Mouse (Mus musculus) CH12.LX (cell line): Measurements from ENCODE around the gene Bcor. TPM values are rescaled to one million over a fixed set of nuclear protein-coding genes. Genes with fewer than 3 reads are reported as not detected.

ENCODE experiments used
- DNase-seq: peaks from one replicate; pipeline ENCODE4 v3.0.0-alpha.2; 2013; ENCODE audit errors: extremely low read depth
- H3K27ac ChIP-seq: 2 replicates; pipeline ENCODE4 v1.5.1; 2012; ENCODE audit warnings: low read depth, mild to moderate bottlenecking, control low read depth, moderate library complexity; ENCODE audit not compliant: insufficient read depth
- H3K27me3 ChIP-seq: replicated peaks from 2 replicates; pipeline ENCODE3; 2012; ENCODE audit warnings: inconsistent platforms
- H3K36me3 ChIP-seq, 2 experiments: replicated peaks in 1 of 2; 2 replicates each; pipeline versions ENCODE3 to v1.6.1; 2012; ENCODE audit warnings: inconsistent platforms in 1 of 2, low read length in 1 of 2, mild to moderate bottlenecking in 1 of 2, mixed read lengths in 1 of 2, moderate library complexity in 1 of 2; ENCODE audit not compliant: control insufficient read depth in 1 of 2, insufficient read depth in 1 of 2
- H3K4me1 ChIP-seq, 2 experiments: 2 replicates each; pipeline ENCODE4 v1.6.1; 2012; ENCODE audit warnings: inconsistent platforms in 1 of 2, moderate library complexity in 1 of 2; ENCODE audit not compliant: insufficient read depth in 2 of 2, control insufficient read depth in 1 of 2
- H3K4me2 ChIP-seq: 2 replicates; pipeline ENCODE4 v1.6.1; 2012; ENCODE audit warnings: low read depth, mild to moderate bottlenecking, control low read depth; ENCODE audit not compliant: poor library complexity, insufficient read depth, severe bottlenecking
- H3K4me3 ChIP-seq, 3 experiments: fragments of 150-350 bp in 1 of 3; sonication (generic) in 1 of 3; replicated peaks in 1 of 3; 2 replicates each; pipeline versions ENCODE3 to v1.5.1; 2011 to 2012; ENCODE audit warnings: low read depth in 2 of 3, low read length in 2 of 3, mild to moderate bottlenecking in 2 of 3, moderate library complexity in 2 of 3, control low read depth in 1 of 3, improper control_type of control experiment in 1 of 3, inconsistent platforms in 1 of 3, mixed read lengths in 1 of 3; ENCODE audit not compliant: poor library complexity in 1 of 3
- H3K79me2 ChIP-seq: replicated peaks from 2 replicates; pipeline ENCODE4 v1.6.1; 2012; ENCODE audit warnings: mild to moderate bottlenecking, moderate library complexity; ENCODE audit not compliant: control insufficient read depth, poor library complexity, insufficient read depth, severe bottlenecking; ENCODE audit errors: extremely low read depth
- H3K9ac ChIP-seq: 2 replicates; pipeline ENCODE4 v1.6.1; 2012; ENCODE audit warnings: low read depth, mild to moderate bottlenecking, control low read depth, moderate library complexity; ENCODE audit not compliant: insufficient read depth
- H3K9me3 ChIP-seq: replicated peaks from 2 replicates; pipeline ENCODE3; 2012; ENCODE audit warnings: low read length, inconsistent platforms, mixed read lengths
- BHLHE40 ChIP-seq: IDR thresholded peaks from 2 replicates; pipeline ENCODE4 v1.6.1; 2011; ENCODE audit warnings: mild to moderate bottlenecking, low read depth, low read length, improper control_type of control experiment
- CHD1 ChIP-seq: IDR thresholded peaks from 2 replicates; pipeline ENCODE4 v1.6.1; 2012; ENCODE audit warnings: low read depth, low read length, improper control_type of control experiment, inconsistent platforms
- CTCF ChIP-seq, 2 experiments: IDR thresholded peaks in 1 of 2; conservative IDR thresholded peaks in 1 of 2; 2 replicates each; pipeline ENCODE4 v1.5.1; 2011 to 2012; ENCODE audit warnings: low read depth in 2 of 2, low read length in 2 of 2, improper control_type of control experiment in 1 of 2, inconsistent platforms in 1 of 2, mild to moderate bottlenecking in 1 of 2, moderate library complexity in 1 of 2
- E2F4 ChIP-seq: IDR thresholded peaks from 2 replicates; pipeline ENCODE4 v1.6.1; 2011; ENCODE audit warnings: low read depth, low read length, improper control_type of control experiment; ENCODE audit not compliant: insufficient replicate concordance
- ELF1 ChIP-seq: IDR thresholded peaks from 2 replicates; pipeline ENCODE4 v1.6.1; 2014; ENCODE audit warnings: low read depth, mild to moderate bottlenecking, inconsistent platforms, low read length, improper control_type of control experiment
- EP300 ChIP-seq: IDR thresholded peaks from 2 replicates; pipeline ENCODE4 v1.6.1; 2011; ENCODE audit warnings: low read length, improper control_type of control experiment
- GABPA ChIP-seq: IDR thresholded peaks from 2 replicates; pipeline ENCODE4 v1.6.1; 2012; ENCODE audit warnings: low read depth, low read length, improper control_type of control experiment, inconsistent platforms; ENCODE audit not compliant: insufficient replicate concordance
- HCFC1 ChIP-seq: IDR thresholded peaks from 2 replicates; pipeline ENCODE4 v1.6.1; 2012; ENCODE audit warnings: low read depth, mild to moderate bottlenecking, inconsistent platforms, low read length, improper control_type of control experiment
- JUN ChIP-seq: IDR thresholded peaks from 2 replicates; pipeline ENCODE4 v1.6.1; 2011; ENCODE audit warnings: low read depth, mild to moderate bottlenecking, low read length, improper control_type of control experiment, moderate library complexity; ENCODE audit not compliant: insufficient read depth
- JUND ChIP-seq: conservative IDR thresholded peaks from 2 replicates; pipeline ENCODE4 v1.6.1; 2011; ENCODE audit warnings: low read depth, low read length, improper control_type of control experiment
- MAZ ChIP-seq: IDR thresholded peaks from 2 replicates; pipeline ENCODE4 v1.6.1; 2012; ENCODE audit warnings: low read depth, mild to moderate bottlenecking, inconsistent platforms, low read length, improper control_type of control experiment, moderate library complexity
- MEF2A ChIP-seq: IDR thresholded peaks from 2 replicates; pipeline ENCODE4 v1.6.1; 2014; ENCODE audit warnings: low read depth, mild to moderate bottlenecking, inconsistent platforms, low read length, improper control_type of control experiment, borderline replicate concordance
- MXI1 ChIP-seq: IDR thresholded peaks from 2 replicates; pipeline ENCODE4 v1.6.1; 2011; ENCODE audit warnings: mild to moderate bottlenecking, low read depth, low read length, improper control_type of control experiment
- POLR2AphosphoS2 ChIP-seq: IDR thresholded peaks from 2 replicates; pipeline ENCODE4 v1.6.1; 2011; ENCODE audit warnings: low read depth, low read length, improper control_type of control experiment
- RCOR1 ChIP-seq: conservative IDR thresholded peaks from 2 replicates; pipeline ENCODE4 v1.6.1; 2012; ENCODE audit warnings: low read depth, mild to moderate bottlenecking, inconsistent platforms, low read length, improper control_type of control experiment
- SIN3A ChIP-seq: IDR thresholded peaks from 2 replicates; pipeline ENCODE4 v1.6.1; 2012; ENCODE audit warnings: low read length, improper control_type of control experiment, inconsistent platforms
- SMC3 ChIP-seq: IDR thresholded peaks from 2 replicates; pipeline ENCODE4 v1.6.1; 2011; ENCODE audit warnings: low read depth, low read length, improper control_type of control experiment
- TBP ChIP-seq: conservative IDR thresholded peaks from 2 replicates; pipeline ENCODE4 v1.6.1; 2011; ENCODE audit warnings: low read depth, low read length, improper control_type of control experiment
- UBTF ChIP-seq: IDR thresholded peaks from 2 replicates; pipeline ENCODE4 v1.6.1; 2012; ENCODE audit warnings: low read depth, mild to moderate bottlenecking, inconsistent platforms, low read length, improper control_type of control experiment, moderate library complexity
- USF1 ChIP-seq: IDR thresholded peaks from 2 replicates; pipeline ENCODE4 v1.6.1; 2014; ENCODE audit warnings: low read depth, mild to moderate bottlenecking, inconsistent platforms, low read length, improper control_type of control experiment
- USF2 ChIP-seq: conservative IDR thresholded peaks from 2 replicates; pipeline ENCODE4 v1.6.1; 2011; ENCODE audit warnings: low read depth, low read length, improper control_type of control experiment
- ZC3H11A ChIP-seq: IDR thresholded peaks from 2 replicates; pipeline ENCODE4 v1.6.1; 2012; ENCODE audit warnings: low read depth, mild to moderate bottlenecking, inconsistent platforms, low read length, improper control_type of control experiment
- dilution Hi-C: fragments of 300-500 bp; cut with MboI; formaldehyde crosslinking; loops from 2 replicates; pipeline ENCODE4 v1.14.3; 2020; ENCODE audit warnings: low sequenced_read_pairs; ENCODE audit not compliant: extremely low pct_unique_long_range_greater_than_20kb, extremely low pct_ligation_motif_present
- in situ Hi-C: fragments of 300-500 bp; cut with MboI; formaldehyde crosslinking; loops from 3 replicates; pipeline ENCODE4 v1.14.3; 2019; ENCODE audit warnings: low sequenced_read_pairs, low pct_ligation_motif_present, low pct_unique_long_range_greater_than_20kb, mixed read lengths
- polyA plus RNA-seq: library from polyadenylated mRNA; unstranded; fragments of >175 nt; gene quantifications from 2 replicates; pipeline ENCODE4 v1.2.1, GENCODE M21; 2012; ENCODE audit warnings: low read depth; ENCODE audit not compliant: insufficient read length
- total RNA-seq, 2 experiments: library from RNA; depleted of rRNA; stranded (reverse); fragments of 300-350 nt in 1 of 2; fragments of >200 nt in 1 of 2; gene quantifications; 2 replicates each; pipeline ENCODE4 v1.2.3; 2012 to 2014

The Bcor gene
- total and polyA plus RNA-seq, 3 experiments, result 14.3 to 41.1 (median 33.8) TPM

DNA sequence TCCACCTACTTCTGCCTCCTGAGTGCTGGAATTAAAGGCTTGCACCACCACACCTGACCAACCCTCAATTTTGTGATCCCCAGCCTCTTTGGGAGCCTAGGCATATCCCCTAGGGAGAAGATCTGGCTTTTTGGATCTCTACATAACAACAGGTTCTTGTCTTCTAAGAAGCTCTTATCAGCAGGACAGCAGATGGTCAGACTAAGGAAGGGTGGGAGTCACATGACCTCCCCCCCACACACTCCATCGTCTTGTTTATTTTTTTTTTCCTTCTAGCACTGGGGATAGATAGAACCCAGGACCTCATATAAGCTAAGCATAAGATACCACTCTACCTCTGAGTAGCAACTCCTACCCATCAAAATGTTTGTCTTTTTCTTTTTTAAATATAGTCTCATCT is 40.7 kb downstream of the Bcor start:
- H3K27me3 ChIP-seq, result no peaks in the 10 kb centered on the region
- DNase-seq, result no peak
- dilution Hi-C loops, result no loop called here
- peaks cover 54% of the 10 kb centered on the region for H3K79me2 ChIP-seq
- peaks cover 0 to 3% of the 10 kb centered on the region in 2 experiments for H3K36me3 ChIP-seq
- in situ Hi-C loops, result no loop called here
- peaks cover 6 to 17% of the 10 kb centered on the region in 2 experiments; a peak in 3 of 4 replicates for H3K4me1 ChIP-seq
- no peak overlapping the region for H3K27ac ChIP-seq
- no peak overlapping the region for H3K4me3 ChIP-seq
- no peak for TF ChIP-seq MAZ
- no peak for TF ChIP-seq USF1
- no peak for TF ChIP-seq CHD1
- TF ChIP-seq TBP, result no peak
- no peak for TF ChIP-seq POLR2AphosphoS2
- no peak for TF ChIP-seq CTCF (conservative IDR thresholded peaks at IDR 0.05 in 1 of 2, IDR thresholded peaks at IDR 0.05 in 1 of 2; ENCODE audit: low read depth in 2 of 2, low read length in 2 of 2)
- TF ChIP-seq HCFC1, result no peak
- no peak for TF ChIP-seq UBTF
- TF ChIP-seq JUN, result no peak
- TF ChIP-seq RCOR1, result no peak
- no peak for TF ChIP-seq USF2
- TF ChIP-seq JUND, result no peak
- TF ChIP-seq SMC3, result no peak
- no peak for TF ChIP-seq ELF1
- TF ChIP-seq MEF2A, result no peak
- no peak for TF ChIP-seq E2F4
- no peak for TF ChIP-seq ZC3H11A
- no peak for TF ChIP-seq BHLHE40
- no peak overlapping the region for H3K9ac ChIP-seq
- no peaks in the 10 kb centered on the region for H3K9me3 ChIP-seq
- no peak overlapping the region for H3K4me2 ChIP-seq

DNA sequence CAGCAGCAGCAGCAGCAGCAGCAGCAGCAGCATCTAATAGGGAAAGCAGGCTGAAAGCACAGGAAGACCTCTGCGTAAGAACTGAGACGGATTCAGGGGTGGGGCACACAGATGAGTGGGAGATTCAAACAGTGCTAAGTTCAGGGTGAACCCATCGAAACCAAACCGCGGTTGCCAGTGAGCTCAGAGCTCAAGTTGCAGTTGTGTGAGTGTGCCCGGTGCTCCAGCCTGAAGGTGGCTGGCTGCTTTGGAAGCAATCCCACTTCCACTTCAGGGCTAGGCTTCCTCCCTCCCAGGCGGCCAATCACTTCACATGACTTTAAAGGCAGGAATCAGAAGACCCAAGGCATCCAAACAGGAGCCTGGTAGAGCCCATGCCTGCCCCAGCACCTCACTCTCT is 44.0 kb downstream of the Bcor start:
- no peaks in the 10 kb centered on the region for H3K27me3 ChIP-seq
- H3K9ac ChIP-seq, result no peak overlapping the region
- dilution Hi-C loops, result no loop called here
- H3K36me3 ChIP-seq, result peaks cover 0 to 3% of the 10 kb centered on the region in 2 experiments
- no peaks in the 10 kb centered on the region for H3K9me3 ChIP-seq
- H3K4me2 ChIP-seq, result no peak overlapping the region
- no peak overlapping the region for H3K27ac ChIP-seq
- TF ChIP-seq JUND (no peak), MXI1 (no peak), POLR2AphosphoS2 (no peak), GABPA (no peak), SIN3A (no peak), SMC3 (no peak), EP300 (no peak)
- no peak overlapping the region for H3K4me3 ChIP-seq
- peaks cover 0 to 6% of the 10 kb centered on the region in 2 experiments; a peak in 1 of 4 replicates for H3K4me1 ChIP-seq
- peaks cover 50% of the 10 kb centered on the region for H3K79me2 ChIP-seq
- in situ Hi-C loops, result no loop called here
- DNase-seq, result no peak
